In the genomic region with DNA sequence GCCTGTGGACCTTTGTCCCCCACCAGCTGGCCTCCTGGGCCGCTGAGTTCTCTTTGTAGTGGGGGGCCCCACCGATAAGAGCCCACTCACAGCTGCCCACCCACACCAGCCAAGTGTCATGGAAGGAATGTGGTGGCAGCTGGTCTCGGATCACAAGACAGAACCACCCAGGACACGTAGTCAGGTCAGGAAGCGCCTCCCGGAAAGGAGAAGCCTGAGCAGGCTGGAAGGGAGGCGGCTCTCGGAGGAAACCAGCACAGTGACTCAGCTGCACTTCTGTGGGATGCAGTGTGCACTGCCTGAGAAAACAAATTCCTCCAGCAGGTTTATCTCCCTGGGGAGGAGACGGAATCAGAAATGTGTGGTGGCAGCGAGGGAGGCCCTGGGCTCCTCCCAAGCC, we compare ENCODE assay signal across 9 mouse cellular contexts.
DNase-seq lines count a peak whose midpoint lies in the region; ATAC-seq and TF ChIP-seq lines count a peak whose summit lies in the region.
"Had no signal": no experiment of that assay in that cellular context is flagged by ENCODE, and none has a peak within 500 bp of the region (broad histone marks: within the 10 kb centered on the region; RNA-seq: fewer than 3 reads in every experiment).

No protein-coding gene starts in this region.

- no peak for TF ChIP-seq CTCF in forebrain, postnatal 0 days (IDR thresholded peaks at IDR 0.05; ENCODE audit: low read depth)
- TF ChIP-seq CTCF in cortical plate, adult 2 months (IDR thresholded peaks at IDR 0.05; ENCODE audit: extremely low read depth, insufficient read depth, low read length) = no peak
- no peak for TF ChIP-seq CTCF in kidney, adult 2 months (conservative IDR thresholded peaks at IDR 0.05; ENCODE audit: insufficient read depth, insufficient read length, low read depth, low read length)

- peak overlapping the region; percentile 48; the same call in 1 of the 2 replicates for H3K27ac ChIP-seq in forebrain, embryonic 10.5 days
- no peak overlapping the region for H3K27ac ChIP-seq in forebrain, postnatal 0 days (ENCODE audit: low read depth, low read length)
- H3K27ac ChIP-seq in cortical plate, adult 2 months (ENCODE audit: insufficient read depth, low read length) = peak overlapping the region; percentile 24; the same call in 1 of the 2 replicates
- peak overlapping the region; percentile 80 for H3K27ac ChIP-seq in kidney, adult 2 months (ENCODE audit: insufficient read depth, low read depth, low read length)
- H3K27ac ChIP-seq in midbrain, embryonic 11.5 days (ENCODE audit: low read depth, low read length) = no peak overlapping the region

- H3K27me3 ChIP-seq in forebrain, embryonic 10.5 days (ENCODE audit: poor library complexity, severe bottlenecking) = peaks cover 42% of the 10 kb centered on the region
- H3K27me3 ChIP-seq in forebrain, postnatal 0 days (ENCODE audit: insufficient read depth, low read length) = no peaks in the 10 kb centered on the region
- H3K27me3 ChIP-seq in kidney, adult 2 months (replicated peaks; ENCODE audit: control insufficient read depth, insufficient read depth, low read length) = no peaks in the 10 kb centered on the region
- no peaks in the 10 kb centered on the region for H3K27me3 ChIP-seq in midbrain, embryonic 11.5 days (ENCODE audit: control insufficient read depth, insufficient read depth, low read length)
- H3K27me3 ChIP-seq: CH12.LX had no signal

- no peak overlapping the region for H3K4me3 ChIP-seq in forebrain, embryonic 10.5 days
- H3K4me3 ChIP-seq in forebrain, postnatal 0 days (ENCODE audit: low read depth, low read length) = no peak overlapping the region
- H3K4me3 ChIP-seq in cortical plate, adult 2 months (ENCODE audit: insufficient read depth, low read length) = no peak overlapping the region
- no peak overlapping the region for H3K4me3 ChIP-seq in kidney, adult 2 months (ENCODE audit: insufficient read depth, low read depth, low read length)
- no peak overlapping the region for H3K4me3 ChIP-seq in midbrain, embryonic 11.5 days (ENCODE audit: low read depth, low read length)

- no peaks in the 10 kb centered on the region for H3K36me3 ChIP-seq in forebrain, embryonic 10.5 days (replicated peaks)
- no peaks in the 10 kb centered on the region for H3K36me3 ChIP-seq in forebrain, postnatal 0 days (ENCODE audit: insufficient read depth)
- H3K36me3 ChIP-seq in kidney, adult 2 months (ENCODE audit: control insufficient read depth, insufficient read depth, low read length) = no peaks in the 10 kb centered on the region
- no peaks in the 10 kb centered on the region for H3K36me3 ChIP-seq in midbrain, embryonic 11.5 days (ENCODE audit: control insufficient read depth, insufficient read depth, low read length)

- ATAC-seq in forebrain, postnatal 0 days = no peak
- no peak for ATAC-seq in megakaryocyte-erythroid progenitor cell, adult 5-6 weeks (replicated peaks; ENCODE audit: low FRiP score, low TSS enrichment, poor library complexity, severe bottlenecking)
- ATAC-seq in midbrain, embryonic 11.5 days (ENCODE audit: low FRiP score) = no peak

- H3K4me2 ChIP-seq in forebrain, postnatal 0 days (ENCODE audit: low read depth) = no peak overlapping the region
- H3K4me2 ChIP-seq in midbrain, embryonic 11.5 days = no peak overlapping the region

- 87% methylated on average over 10 of the region's 10 CpGs for WGBS in forebrain, embryonic 10.5 days
- 86% methylated on average over 10 of the region's 10 CpGs for WGBS in forebrain, postnatal 0 days
- 54% methylated on average over 10 of the region's 10 CpGs for WGBS in kidney, adult 2 months
- 75% methylated on average over 10 of the region's 10 CpGs for WGBS in midbrain, embryonic 11.5 days

- H3K9ac ChIP-seq in forebrain, postnatal 0 days = no peak overlapping the region
- H3K9ac ChIP-seq in midbrain, embryonic 11.5 days (ENCODE audit: low read length) = no peak overlapping the region

- DNase-seq in forebrain, embryonic 10.5 days (ENCODE audit: extremely low spot score, low spot score) = no peak
- DNase-seq in forebrain, postnatal 0 days = no peak
- peak; percentile 80 for DNase-seq in kidney, adult 2 months
- peak; percentile 77 for DNase-seq in lung, postnatal 25 days (ENCODE audit: low spot score)
- no peak for DNase-seq in embryo, embryonic 10.5 days (ENCODE audit: low spot score)
- no peak for DNase-seq in midbrain, embryonic 11.5 days (ENCODE audit: low spot score, missing footprints)

- H3K9me3 ChIP-seq in forebrain, embryonic 10.5 days = no peaks in the 10 kb centered on the region
- H3K9me3 ChIP-seq in forebrain, postnatal 0 days (ENCODE audit: low read length) = no peaks in the 10 kb centered on the region
- H3K9me3 ChIP-seq in midbrain, embryonic 11.5 days (ENCODE audit: control insufficient read depth, low read length) = no peaks in the 10 kb centered on the region

- no peak for TF ChIP-seq POLR2A in cortical plate, adult 2 months (IDR thresholded peaks at IDR 0.05; ENCODE audit: extremely low read depth, insufficient read depth, low read length)
- no peak for TF ChIP-seq POLR2A in kidney, adult 2 months (IDR thresholded peaks at IDR 0.05; ENCODE audit: low read depth, low read length)

- H3K4me1 ChIP-seq in forebrain, embryonic 10.5 days = peaks cover 32% of the 10 kb centered on the region
- no peaks in the 10 kb centered on the region for H3K4me1 ChIP-seq in forebrain, postnatal 0 days (ENCODE audit: insufficient read depth)
- H3K4me1 ChIP-seq in cortical plate, adult 2 months (ENCODE audit: control insufficient read depth, insufficient read depth, low read length) = peaks cover 6% of the 10 kb centered on the region
- peaks cover 17% of the 10 kb centered on the region for H3K4me1 ChIP-seq in kidney, adult 2 months (ENCODE audit: control insufficient read depth, insufficient read depth, low read length)
- peaks cover 13% of the 10 kb centered on the region for H3K4me1 ChIP-seq in midbrain, embryonic 11.5 days (ENCODE audit: control insufficient read depth, insufficient read depth, low read length)

Comparison
In these comparisons a context has a peak if more than half of its experiments do, and no peak if none do; other contexts are left out.
1. H3K27ac ChIP-seq: peak in forebrain, embryonic 10.5 days (single experiment), cortical plate, adult 2 months (single experiment) and kidney, adult 2 months (single experiment); none in forebrain, postnatal 0 days (single experiment) and midbrain, embryonic 11.5 days (single experiment).
2. DNase-seq: peak in kidney, adult 2 months (single experiment) and lung, postnatal 25 days (single experiment); none in forebrain, embryonic 10.5 days (single experiment), forebrain, postnatal 0 days (single experiment), embryo, embryonic 10.5 days (single experiment) and midbrain, embryonic 11.5 days (single experiment).